Mouse (Mus musculus) T-helper 2 cell (primary cell): Measurements from ENCODE around the gene Tmem167.
"Not testable (repeated sequence)": the region's sequence is repeated elsewhere in the genome, so short reads cannot be mapped to it uniquely, and the experiment has no call there.

Experiments
- in situ Hi-C: fragments of 300-600 bp; cut with MboI, MseI; formaldehyde crosslinking; loops from one replicate; pipeline ENCODE4 v1.15.1; 2025; ENCODE audit warnings: high pct_unique_total_duplicates

Tmem167 gene

DNA sequence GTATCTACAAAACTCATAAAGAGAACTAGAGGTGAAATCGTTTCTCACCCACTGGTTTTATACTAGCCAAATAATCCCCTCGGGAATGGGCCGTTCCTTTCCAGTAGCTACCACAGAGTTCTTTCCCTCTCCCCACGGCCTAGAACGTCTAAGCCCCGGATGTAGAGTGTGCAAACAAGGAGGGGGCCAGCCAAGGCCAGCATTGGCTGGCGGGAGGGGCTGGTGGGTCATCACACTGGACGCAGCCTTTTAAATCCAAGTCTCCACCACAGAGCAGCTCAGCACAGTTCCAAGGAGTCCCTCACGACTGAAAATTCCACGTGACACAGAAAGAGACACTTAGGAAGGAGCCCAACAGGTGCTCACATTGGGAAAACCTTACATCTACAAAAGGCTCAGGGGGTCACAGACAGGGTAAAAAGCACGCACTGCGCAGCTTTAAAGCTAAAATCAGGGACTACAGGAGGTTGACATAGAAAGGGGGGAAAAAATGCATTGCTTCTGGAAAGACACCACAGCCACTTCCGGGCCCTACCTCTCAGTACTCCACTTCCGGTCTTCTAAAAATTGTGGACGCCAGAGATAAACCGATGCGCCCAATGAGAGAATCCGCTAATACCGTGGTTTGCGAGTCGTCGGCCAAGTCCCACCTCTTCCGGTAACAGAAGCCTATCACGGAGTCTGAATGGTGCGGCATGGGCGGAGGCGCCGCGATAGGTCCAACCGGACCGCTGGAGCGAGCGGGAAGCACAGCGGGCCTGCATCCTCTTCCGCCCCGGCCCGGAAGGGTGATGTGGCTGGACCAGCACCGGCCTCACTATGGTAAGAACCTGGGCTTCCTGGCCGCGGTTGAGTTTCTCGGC is at the start of gene Tmem167, which contains the start of gene Xrcc4:
Tmem167 (plus strand) TSS at position 162 of the 863 bp plus-strand sequence.
Xrcc4 (minus strand) TSS at position 647 of the 863 bp plus-strand sequence.
- in situ Hi-C loops: no loop called here

- in situ Hi-C loops: loop anchor here (10.0 kb wide), 1 partner anchor 1045 kb away; no protein-coding TSS in a partner anchor
Measured at GRCm38 (mm10) chr13:90039613-90040012, 49.3 kb upstream of the Tmem167 start.

GRCm38 (mm10) chr13:90051735-90052134 is 37.2 kb upstream of the Tmem167 start:
- in situ Hi-C loops: loop anchor here (5.0 kb wide), 1 partner anchor 309 kb away; the partner anchor contains the start of gene Vcan

GRCm38 (mm10) chr13:90052408-90052807 is 36.5 kb upstream of the Tmem167 start:
- in situ Hi-C loops: loop anchor here (5.0 kb wide), 1 partner anchor 310 kb away; the partner anchor contains the start of gene Vcan

DNA sequence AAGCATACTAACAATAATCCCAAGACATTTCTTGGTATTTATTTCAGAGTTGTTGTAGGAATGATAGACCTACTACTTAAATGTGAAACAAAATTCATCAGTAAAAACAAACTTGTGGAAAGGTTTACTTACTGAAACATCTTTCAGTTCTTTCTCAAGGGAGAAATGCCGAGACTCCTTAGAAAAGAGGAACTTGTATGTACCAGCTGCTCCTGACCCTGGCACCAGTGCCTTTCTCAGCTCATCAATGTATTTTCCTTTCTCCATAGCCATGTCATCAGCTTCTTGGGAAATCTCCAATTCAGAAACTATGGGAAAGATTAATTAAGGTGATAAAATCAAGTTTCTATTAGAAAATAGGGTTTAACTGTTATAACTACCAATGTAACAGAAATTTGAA is 27.0 kb upstream of the Tmem167 start:
- in situ Hi-C loops: no loop called here

GRCm38 (mm10) chr13:90089825-90090183 is 881 bp downstream of the Tmem167 start:
- in situ Hi-C loops: no loop called here

DNA sequence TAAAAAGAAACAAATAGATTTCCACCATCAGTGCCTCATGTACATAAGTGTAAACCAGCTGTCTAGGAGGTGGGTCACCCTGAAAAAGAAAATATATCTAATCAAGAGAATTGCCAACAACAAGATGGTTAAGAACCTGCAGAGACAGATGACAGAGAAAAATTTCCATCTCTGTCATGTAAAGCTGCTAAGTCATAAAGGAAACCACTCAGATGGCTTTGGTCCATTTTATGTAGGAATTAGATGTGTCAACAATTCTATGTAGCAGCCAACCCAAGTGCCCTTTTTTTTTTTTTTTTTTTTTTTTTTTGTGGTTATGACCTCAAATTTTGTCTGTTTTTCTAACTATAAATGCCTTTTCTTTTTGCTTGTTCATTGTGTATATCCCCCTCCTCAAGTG is 12.6 kb downstream of the Tmem167 start:
- in situ Hi-C loops: no loop called here

DNA sequence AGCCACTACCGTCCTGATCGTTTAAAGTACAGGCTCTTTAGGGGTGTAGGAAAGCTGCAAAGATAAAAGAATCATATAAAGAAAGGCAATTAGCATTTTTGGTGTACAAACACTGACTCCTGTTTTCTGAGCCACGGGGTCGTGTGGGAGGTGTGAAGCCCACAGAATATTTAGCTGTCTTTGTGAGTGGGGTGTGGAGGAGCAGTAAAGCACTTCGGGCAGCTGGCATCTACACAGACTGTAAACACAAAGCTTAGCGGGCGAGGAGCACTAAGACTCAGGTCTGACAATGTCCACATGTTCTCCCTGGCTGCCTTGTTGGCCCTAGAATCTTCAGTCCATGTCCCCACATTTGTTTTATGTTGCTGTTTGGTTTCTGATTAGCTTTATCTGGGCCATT is 17.2 kb downstream of the Tmem167 start:
- in situ Hi-C loops: no loop called here

DNA sequence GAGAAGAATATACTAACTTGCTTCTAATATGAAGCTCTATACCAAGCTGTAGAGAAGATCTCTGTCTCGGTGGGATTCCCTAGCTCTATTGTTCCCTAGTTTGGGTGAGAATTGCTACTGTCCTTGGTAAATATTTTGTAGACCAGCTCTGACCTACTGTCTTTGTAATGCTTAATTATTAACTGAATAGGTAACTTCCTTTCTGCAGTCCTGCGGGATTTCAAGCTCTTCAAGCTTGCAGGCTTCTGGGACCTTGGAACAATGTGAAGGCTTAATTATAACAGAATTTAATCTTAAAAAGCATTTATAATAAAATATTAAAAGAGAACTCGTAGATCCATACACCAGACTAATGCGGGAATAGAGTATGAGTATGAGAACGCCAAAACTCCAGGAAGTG is 19.8 kb downstream of the Tmem167 start:
- in situ Hi-C loops: not testable (repeated sequence)

DNA sequence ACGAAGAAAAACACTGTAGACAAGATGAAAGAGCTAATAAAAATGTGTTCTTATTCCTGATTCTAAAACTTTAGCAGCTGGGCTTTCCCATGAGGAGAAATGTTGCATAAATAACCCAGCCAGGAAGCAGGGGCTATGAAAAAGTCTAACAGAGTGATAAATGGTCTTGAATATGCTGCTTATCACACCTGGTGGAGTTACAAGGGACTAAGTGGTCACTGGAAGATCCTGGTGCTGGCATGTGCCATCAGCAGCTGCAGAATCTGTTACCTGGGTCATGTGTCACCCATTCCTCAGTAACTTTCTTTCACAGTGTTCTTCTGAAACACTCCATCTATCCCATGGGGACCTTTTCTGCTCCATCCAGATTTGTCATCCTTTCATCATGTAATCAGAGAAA is 22.8 kb downstream of the Tmem167 start:
- in situ Hi-C loops: no loop called here

DNA sequence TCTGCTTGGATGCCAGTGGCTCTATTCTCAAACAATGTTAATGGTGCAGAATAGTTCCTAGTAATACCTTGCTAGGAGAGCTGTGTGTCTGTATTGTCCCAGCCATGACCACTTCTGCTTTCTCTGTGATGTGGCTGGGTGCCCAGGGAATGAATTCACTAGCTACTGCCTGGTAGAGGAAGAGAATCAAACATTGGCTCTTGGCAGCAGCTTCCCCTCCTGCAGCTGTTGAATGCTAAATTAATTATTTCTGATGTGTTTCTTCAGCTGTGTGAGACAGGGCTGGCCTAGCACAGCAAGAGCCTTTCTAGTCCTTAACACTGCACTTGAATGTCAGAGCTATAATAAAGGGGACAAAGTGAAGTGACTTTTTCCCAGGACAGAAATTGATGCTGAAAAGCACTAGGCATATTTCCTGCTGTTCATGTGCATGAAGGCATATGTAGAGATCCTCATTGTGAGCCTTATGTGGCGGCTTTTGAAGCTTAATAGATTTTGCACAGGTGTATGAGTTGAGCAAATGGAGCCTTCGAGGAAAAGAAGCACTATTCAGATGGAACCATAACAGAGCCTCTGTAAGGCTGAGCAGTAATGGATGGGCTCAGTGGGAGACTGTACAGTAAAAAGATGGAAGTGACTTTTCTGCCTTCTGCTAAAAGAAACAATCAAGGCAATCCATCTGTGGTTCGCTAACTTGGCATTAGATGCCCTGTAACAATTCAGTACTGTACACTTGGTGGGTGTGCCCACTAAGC is 47.4 kb downstream of the Tmem167 start:
- in situ Hi-C loops: no loop called here

DNA sequence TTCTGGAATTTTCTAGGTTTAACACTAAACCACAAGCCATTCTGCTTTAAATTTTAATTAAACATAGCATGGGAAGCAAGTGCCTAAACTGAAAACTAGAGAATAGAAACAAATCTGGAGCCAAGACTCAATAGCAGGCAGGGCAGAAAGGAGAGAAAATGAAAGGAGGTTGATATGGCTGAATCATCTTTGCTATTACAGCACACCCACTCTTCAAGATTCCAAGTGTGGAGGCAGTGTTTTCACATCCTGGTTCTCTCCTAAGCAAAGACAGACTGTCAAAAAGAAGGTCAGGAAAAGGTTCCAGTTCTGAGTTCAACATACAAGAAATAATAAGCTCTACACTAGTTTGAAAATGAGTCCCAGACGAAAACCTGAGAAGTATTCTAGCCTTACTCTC is 52.8 kb downstream of the Tmem167 start:
- in situ Hi-C loops: no loop called here

- in situ Hi-C loops: no loop called here
Measured at GRCm38 (mm10) chr13:90143245-90143644, 54.3 kb downstream of the Tmem167 start.

GRCm38 (mm10) chr13:90151881-90152280 is 63.0 kb downstream of the Tmem167 start:
- in situ Hi-C loops: no loop called here

- in situ Hi-C loops: no loop called here
Measured at GRCm38 (mm10) chr13:90152536-90153273, 63.8 kb downstream of the Tmem167 start.

DNA sequence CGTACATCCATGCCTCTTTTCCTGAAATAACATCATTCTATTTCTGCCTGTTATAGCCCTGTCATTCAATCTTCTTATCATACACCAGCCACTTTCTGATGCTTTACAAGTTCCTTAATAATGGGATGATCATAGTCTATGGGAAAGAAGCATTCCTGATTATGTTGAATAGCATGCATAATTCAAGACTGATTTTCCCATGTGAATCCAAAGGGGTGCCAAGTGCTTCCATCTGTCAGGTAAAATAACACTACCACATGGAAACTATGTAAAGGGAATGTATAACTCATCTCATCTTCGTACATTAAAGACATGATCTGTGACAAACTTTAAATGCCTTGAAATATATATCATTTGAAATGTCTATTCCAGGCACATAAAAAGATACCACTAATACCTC is 75.2 kb downstream of the Tmem167 start:
- in situ Hi-C loops: no loop called here

- in situ Hi-C loops: no loop called here
Measured at GRCm38 (mm10) chr13:90167044-90167443, 78.1 kb downstream of the Tmem167 start.

GRCm38 (mm10) chr13:90170100-90170781 is 81.3 kb downstream of the Tmem167 start:
- in situ Hi-C loops: no loop called here

GRCm38 (mm10) chr13:90170782-90171179 is 81.9 kb downstream of the Tmem167 start:
- in situ Hi-C loops: no loop called here

DNA sequence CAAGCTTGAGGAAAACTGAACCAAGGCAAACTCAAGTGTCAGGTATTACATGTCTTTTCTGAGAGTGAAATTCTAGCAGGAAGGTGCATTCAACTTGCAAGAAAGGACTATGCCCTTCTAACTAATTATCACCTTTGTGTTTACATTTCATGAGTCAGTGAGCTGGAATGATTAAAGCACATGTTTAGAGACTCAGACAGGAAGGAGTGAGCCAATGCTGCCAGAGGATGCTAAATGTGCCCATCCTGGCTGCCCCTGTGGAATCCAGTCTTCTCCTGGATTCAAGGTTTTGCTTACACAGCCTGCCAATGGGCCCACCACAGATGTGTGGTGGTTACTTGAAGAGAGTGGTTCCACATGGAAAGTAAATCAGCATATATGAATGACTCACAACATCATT is 82.5 kb downstream of the Tmem167 start:
- in situ Hi-C loops: no loop called here

- in situ Hi-C loops: no loop called here
Measured at GRCm38 (mm10) chr13:90175662-90176061, 86.7 kb downstream of the Tmem167 start.
